Mouse (Mus musculus) activated CD4-positive, CD25-positive, alpha-beta regulatory T cell, adult 4 months (primary cell): Measurements from ENCODE around the gene Gon7. TPM values are rescaled to one million over a fixed set of nuclear protein-coding genes. Genes with fewer than 3 reads are reported as not detected.
A peak's percentile ranks its signal among the peaks of the same experiment; 100 is the strongest.

Experiments
- ATAC-seq: one replicate; pipeline ENCODE4 v1.8.0; 2017
- polyA plus RNA-seq, 2 experiments: library from polyadenylated mRNA; unstranded; fragments of 100-300 nt; shearing (Covaris generic); gene quantifications; one replicate each; pipeline ENCODE4 v1.2.1; 2017

Gon7 gene
- polyA plus RNA-seq, 2 experiments from 2014 or later, result 28.3 to 29.3 TPM

GRCm38 (mm10) chr12:102705216-102705871 is 52.3 kb downstream of the Gon7 start:
- ATAC-seq, result peak; percentile 75

GRCm38 (mm10) chr12:102704457-102705198 is 53.0 kb downstream of the Gon7 start, which contains the start of gene Itpk1:
Gene Itpk1 (minus strand): TSS chr12:102704930.
- peak; percentile 37 for ATAC-seq

- peak; percentile 20 for ATAC-seq
Observed at GRCm38 (mm10) chr12:102703921-102704408, 53.6 kb downstream of the Gon7 start.

GRCm38 (mm10) chr12:102703441-102703840 is 54.2 kb downstream of the Gon7 start:
- ATAC-seq, result no peak

Other genes starting within 250 kb of the Gon7 start
- gene Chga, start 202.8 kb downstream of the Gon7 start, polyA plus RNA-seq, result not detected
- gene Itpk1, start 52.9 kb downstream of the Gon7 start, polyA plus RNA-seq, result 10 to 100 TPM; 16.2 to 18.4 TPM
- gene Moap1, start 14.1 kb downstream of the Gon7 start, polyA plus RNA-seq, result 1 to 10 TPM; 6.5 to 8.3 TPM
- 10 to 100 TPM in 1 of 2 experiments, 1 to 10 TPM in 1; 8.5 to 10.1 TPM for gene Tmem251, start 14.0 kb downstream of the Gon7 start, polyA plus RNA-seq
- not detected for gene Gm28051, start within 50 bp of the Gon7 start, polyA plus RNA-seq
- gene Ubr7, start 164 bp upstream of the Gon7 start, polyA plus RNA-seq, result 10 to 100 TPM; 23.8 to 24.3 TPM
- gene Gm20604, start 869 bp upstream of the Gon7 start, polyA plus RNA-seq, result 1 to 10 TPM; 7.1 to 9.1 TPM
- gene Btbd7, start 120.7 kb upstream of the Gon7 start, polyA plus RNA-seq, result 1 to 10 TPM; 8.6 to 8.7 TPM
- not detected for gene Cox8c, start 141.5 kb upstream of the Gon7 start, polyA plus RNA-seq
- under 1 TPM; 0.32 to 0.60 TPM for gene Unc79, start 191.1 kb upstream of the Gon7 start, polyA plus RNA-seq